Mouse (Mus musculus) E14TG2a.4 (cell line): ENCODE data around the gene Fkbp4.

ENCODE experiments used
- H3K27me3 ChIP-seq: 2 replicates; pipeline ENCODE4 v1.6.1; 2014; ENCODE audit warnings: low read length, control low read depth; ENCODE audit not compliant: insufficient read depth
- H3K36me3 ChIP-seq: 2 replicates; pipeline ENCODE4 v1.6.1; 2014; ENCODE audit warnings: low read length, control low read depth; ENCODE audit not compliant: insufficient read depth
- H3K4me1 ChIP-seq: replicated peaks from 2 replicates; pipeline ENCODE4 v1.6.1; 2014; ENCODE audit warnings: low read depth, low read length, control low read depth
- H3K4me3 ChIP-seq: replicated peaks from 2 replicates; pipeline ENCODE4 v1.5.1; 2014; ENCODE audit warnings: mild to moderate bottlenecking, low read length
- H3K9me3 ChIP-seq: 2 replicates; pipeline ENCODE4 v1.6.1; 2014; ENCODE audit warnings: low read length, control low read depth
- CTCF ChIP-seq: conservative IDR thresholded peaks from 2 replicates; pipeline ENCODE4 v1.5.1; 2014; ENCODE audit warnings: low read length
- NANOG ChIP-seq: IDR thresholded peaks from 2 replicates; pipeline ENCODE4 v1.6.1; 2014; ENCODE audit warnings: borderline replicate concordance, low read length, mixed read lengths
- POU5F1 ChIP-seq: IDR thresholded peaks from 2 replicates; pipeline ENCODE4 v1.6.1; 2014; ENCODE audit warnings: low read length, borderline replicate concordance

Gene Fkbp4

GRCm38 (mm10) chr6:128438317-128438870 is at the start of gene Fkbp4:
Gene Fkbp4, minus strand, starts transcription at chr6:128438677.
- no peaks in the 10 kb centered on the region for H3K27me3 ChIP-seq
- H3K9me3 ChIP-seq = no peaks in the 10 kb centered on the region
- peak within 1 kb of the TSS; percentile 99 for H3K4me3 ChIP-seq
- TF ChIP-seq NANOG = no peak
- TF ChIP-seq POU5F1 = no peak
- TF ChIP-seq CTCF = no peak
- peaks cover 47% of the 10 kb centered on the region for H3K36me3 ChIP-seq
- peaks cover 69% of the 10 kb centered on the region for H3K4me1 ChIP-seq

DNA sequence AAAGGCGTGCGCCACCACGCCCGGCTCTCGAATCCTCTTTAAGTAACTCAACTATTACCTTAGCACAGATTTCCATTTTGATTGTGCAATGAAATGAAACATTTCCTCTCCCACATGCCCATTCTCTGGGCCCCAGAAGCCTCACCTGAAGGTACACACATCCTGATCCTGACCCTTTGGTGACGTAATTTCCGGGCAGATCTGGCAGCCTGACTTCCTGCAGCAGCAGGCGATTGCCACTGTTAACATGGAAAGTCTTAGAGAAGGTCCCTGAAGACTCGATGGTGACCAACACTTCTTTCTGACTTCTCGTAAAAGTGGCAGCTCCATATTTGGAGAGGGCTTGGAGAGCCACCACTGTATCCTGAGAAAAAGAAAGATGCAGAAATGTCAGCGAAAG is 49.3 kb upstream of the Fkbp4 start:
- TF ChIP-seq CTCF (no peak), POU5F1 (no peak), NANOG (no peak)
- no peaks in the 10 kb centered on the region; the same call in 1 of the 2 replicates for H3K4me1 ChIP-seq
- H3K4me3 ChIP-seq = no peak overlapping the region
- no peaks in the 10 kb centered on the region for H3K36me3 ChIP-seq
- no peaks in the 10 kb centered on the region for H3K27me3 ChIP-seq
- no peaks in the 10 kb centered on the region for H3K9me3 ChIP-seq

DNA sequence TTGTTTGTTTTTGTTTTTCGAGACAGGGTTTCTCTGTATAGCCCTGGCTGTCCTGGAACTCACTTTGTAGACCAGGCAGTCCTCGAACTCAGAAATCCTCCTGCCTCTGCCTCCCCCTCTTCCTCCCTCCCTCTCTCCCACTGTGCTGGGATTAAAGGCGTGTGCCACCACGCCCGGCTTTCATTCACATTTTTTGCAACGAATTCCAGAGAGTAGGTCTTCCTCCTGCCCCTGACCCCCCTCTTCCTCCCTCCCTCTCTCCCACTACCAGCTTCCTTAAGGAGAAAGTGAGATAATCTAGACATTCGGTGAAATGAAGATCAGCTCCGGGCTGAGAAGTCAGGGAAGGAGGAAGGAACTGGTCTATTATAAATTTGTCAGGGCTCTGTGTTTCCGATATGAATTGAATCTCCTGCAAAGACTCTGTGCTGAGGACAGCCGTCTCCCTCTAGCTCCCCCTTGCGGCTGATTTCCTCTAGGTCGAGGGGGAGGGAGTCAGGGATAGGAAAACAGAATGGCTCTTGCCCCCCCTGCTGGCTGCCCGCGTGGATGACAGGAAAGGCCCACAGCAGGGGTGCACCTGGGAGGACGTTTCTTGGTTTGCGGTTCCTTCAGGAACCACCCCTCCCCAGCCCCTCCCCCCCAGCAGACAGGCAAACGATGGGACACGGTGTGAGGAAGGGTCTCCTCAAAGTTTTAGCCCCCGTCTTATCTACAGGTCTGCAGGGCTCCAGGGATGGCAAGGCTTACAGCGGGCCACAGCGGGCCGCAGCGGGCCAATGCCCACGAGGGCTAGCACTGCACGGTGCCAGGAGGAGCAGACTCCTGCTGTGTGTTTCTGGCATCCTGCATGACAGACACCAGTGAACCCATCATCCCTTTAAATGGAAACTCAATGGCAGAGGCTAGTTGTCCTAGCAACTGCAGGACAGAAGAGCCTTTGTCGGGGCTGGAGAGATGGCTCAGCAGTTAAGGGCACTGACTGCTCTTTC is 41.3 kb upstream of the Fkbp4 start:
- H3K36me3 ChIP-seq = peaks cover 6% of the 10 kb centered on the region; the same call in 1 of the 2 replicates
- H3K27me3 ChIP-seq = no peaks in the 10 kb centered on the region
- H3K4me3 ChIP-seq = peak overlapping the region; percentile 69
- peaks cover 66% of the 10 kb centered on the region for H3K4me1 ChIP-seq
- peak; percentile 97 for TF ChIP-seq CTCF
- TF ChIP-seq NANOG = no peak
- H3K9me3 ChIP-seq = no peaks in the 10 kb centered on the region

GRCm38 (mm10) chr6:128477495-128477894 is 39.0 kb upstream of the Fkbp4 start:
- Histone ChIP-seq H3K4me1 (peaks cover 83% of the 10 kb centered on the region), H3K9me3 (no peaks in the 10 kb centered on the region), H3K36me3 (peaks cover 23% of the 10 kb centered on the region), H3K4me3 (no peak overlapping the region), H3K27me3 (no peaks in the 10 kb centered on the region)
- TF ChIP-seq NANOG (no peak), POU5F1 (no peak), CTCF (no peak)

DNA sequence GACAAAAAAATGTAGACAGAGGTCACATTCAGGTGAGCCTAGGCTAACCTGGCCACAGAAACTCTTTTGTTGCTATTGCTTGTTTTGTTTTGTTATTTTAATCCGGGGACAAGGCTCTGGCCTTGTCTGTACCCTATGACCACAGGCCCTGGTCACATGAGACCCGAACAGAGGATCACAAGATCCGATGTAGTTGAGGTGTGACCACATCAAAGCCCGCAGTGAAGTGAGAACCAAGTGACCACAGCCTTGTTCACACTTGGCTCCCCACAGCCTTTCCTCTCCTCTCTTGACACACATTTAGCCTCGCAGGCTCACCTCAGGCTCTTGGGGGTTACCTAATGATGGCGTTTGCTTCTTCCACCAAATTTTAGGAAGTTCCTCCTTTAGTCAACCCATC is 35.6 kb upstream of the Fkbp4 start:
- no peak for TF ChIP-seq CTCF
- no peak for TF ChIP-seq POU5F1
- no peak for TF ChIP-seq NANOG
- peaks cover 44% of the 10 kb centered on the region for H3K36me3 ChIP-seq
- no peaks in the 10 kb centered on the region for H3K9me3 ChIP-seq
- no peaks in the 10 kb centered on the region for H3K27me3 ChIP-seq
- no peak overlapping the region for H3K4me3 ChIP-seq
- H3K4me1 ChIP-seq = peaks cover 60% of the 10 kb centered on the region

DNA sequence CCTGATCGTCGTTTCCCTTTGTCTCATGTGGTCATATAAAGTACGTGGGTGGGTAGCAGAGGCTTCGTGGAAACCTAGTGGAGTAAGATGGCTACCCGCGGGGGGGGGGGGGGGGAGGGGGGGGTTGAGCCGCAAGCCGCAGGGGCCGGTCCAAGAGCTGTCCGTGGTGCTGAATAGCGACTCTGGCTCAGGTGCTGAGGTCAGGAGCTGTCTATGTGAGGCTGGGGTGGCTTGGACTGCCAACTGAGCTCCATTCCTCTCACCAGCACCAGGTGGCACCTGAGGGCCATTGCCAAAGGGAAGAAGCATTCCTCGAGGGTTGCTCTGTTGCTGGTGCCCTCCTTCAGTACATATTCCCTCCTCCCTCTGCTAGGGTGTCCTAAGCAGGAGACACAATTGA is 31.0 kb upstream of the Fkbp4 start:
- TF ChIP-seq CTCF (no peak), POU5F1 (no peak), NANOG (no peak)
- peaks cover 58% of the 10 kb centered on the region for H3K4me1 ChIP-seq
- no peaks in the 10 kb centered on the region for H3K27me3 ChIP-seq
- H3K4me3 ChIP-seq = no peak overlapping the region
- H3K36me3 ChIP-seq = peaks cover 41% of the 10 kb centered on the region
- H3K9me3 ChIP-seq = no peaks in the 10 kb centered on the region

GRCm38 (mm10) chr6:128467298-128467697 is 28.8 kb upstream of the Fkbp4 start:
- H3K4me1 ChIP-seq = peaks cover 57% of the 10 kb centered on the region
- peaks cover 27% of the 10 kb centered on the region for H3K36me3 ChIP-seq
- TF ChIP-seq POU5F1 (no peak), CTCF (peak; percentile 73)
- no peaks in the 10 kb centered on the region for H3K27me3 ChIP-seq
- H3K4me3 ChIP-seq = peak overlapping the region; percentile 75; the same call in 1 of the 2 replicates
- H3K9me3 ChIP-seq = peaks cover 9% of the 10 kb centered on the region

- Histone ChIP-seq H3K27me3 (no peaks in the 10 kb centered on the region), H3K36me3 (peaks cover 22% of the 10 kb centered on the region), H3K9me3 (peaks cover 9% of the 10 kb centered on the region), H3K4me1 (peaks cover 61% of the 10 kb centered on the region), H3K4me3 (peak overlapping the region; percentile 75)
- TF ChIP-seq POU5F1 (no peak), NANOG (no peak), CTCF (no peak)
Measured at GRCm38 (mm10) chr6:128466563-128466962, 28.1 kb upstream of the Fkbp4 start.
